Mouse (Mus musculus): Measurements from ENCODE around the gene Dpep3. TPM values are rescaled to one million over a fixed set of nuclear protein-coding genes. Genes with fewer than 3 reads are reported as not detected.

Gene Dpep3
- polyA plus RNA-seq, 1 experiment from 2014 or later: not detected

DNA sequence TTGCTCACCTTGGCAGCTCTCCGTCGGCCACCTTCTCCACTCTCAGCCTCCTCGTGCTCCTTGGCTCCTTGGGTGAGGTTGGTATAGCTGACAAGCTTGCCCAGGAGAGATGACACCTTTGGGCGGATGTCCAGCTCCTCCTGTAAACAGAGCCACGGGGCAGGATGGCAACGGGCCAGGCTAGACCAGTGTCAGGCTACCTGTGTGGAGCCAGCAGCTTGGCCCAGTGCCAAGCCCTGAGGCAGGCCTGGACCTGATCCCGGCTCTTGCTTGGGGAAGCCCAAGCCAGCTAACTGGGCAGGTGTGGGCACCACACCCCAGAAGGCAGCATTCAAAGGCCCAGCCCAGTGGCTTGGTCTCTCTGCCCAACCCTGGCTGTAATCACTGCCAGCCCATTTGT is 19.9 kb downstream of the Dpep3 start:
- Histone ChIP-seq H3K36me3 (ENCODE audit: control insufficient read depth, insufficient read depth) (no peaks in the 10 kb centered on the region; the same call in none of the 2 replicates), H3K4me3 (ENCODE audit: low read depth, low read length) (no peak overlapping the region), H3K4me1 (replicated peaks; ENCODE audit: control insufficient read depth, insufficient read depth, low read length) (no peaks in the 10 kb centered on the region), H3K9me3 (ENCODE audit: control insufficient read depth) (no peaks in the 10 kb centered on the region), H3K4me2 (replicated peaks; ENCODE audit: low read depth) (no peak overlapping the region), H3K27ac (ENCODE audit: low read depth, low read length) (no peak overlapping the region), H3K27me3 (replicated peaks; ENCODE audit: control insufficient read depth, insufficient read depth, low read length) (no peaks in the 10 kb centered on the region), H3K9ac (ENCODE audit: low read depth, low read length) (no peak overlapping the region)
- no peak for TF ChIP-seq CTCF (IDR thresholded peaks at IDR 0.05; ENCODE audit: low read depth)
- ATAC-seq: peak; percentile 70; the same call in 1 of the 2 replicates
- 64% methylated on average over 7 of the region's 7 CpGs for WGBS

DNA sequence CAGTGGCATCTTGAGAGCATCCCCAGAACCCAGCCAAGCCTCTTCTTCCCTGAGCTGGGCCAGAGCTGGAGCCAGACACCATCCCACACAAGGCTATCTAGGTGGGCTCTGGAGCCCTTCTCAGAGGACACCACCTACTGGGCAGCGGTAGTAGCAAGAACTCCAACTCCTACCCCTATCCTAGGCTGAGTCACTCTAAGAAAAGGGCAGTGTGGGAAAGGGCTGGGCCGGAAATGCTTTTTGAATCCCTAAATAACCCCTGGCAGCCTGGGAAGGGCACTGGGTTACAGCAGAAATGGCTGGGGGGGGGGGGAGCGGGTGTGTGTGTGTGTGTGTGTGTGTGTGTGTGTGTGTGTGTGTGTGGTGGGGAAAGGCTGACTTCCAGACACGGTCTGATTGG is 21.4 kb downstream of the Dpep3 start:
- Histone ChIP-seq H3K4me3 (ENCODE audit: low read depth, low read length) (no peak overlapping the region), H3K4me2 (replicated peaks; ENCODE audit: low read depth) (no peak overlapping the region), H3K27ac (ENCODE audit: low read depth, low read length) (no peak overlapping the region), H3K9ac (ENCODE audit: low read depth, low read length) (no peak overlapping the region), H3K4me1 (replicated peaks; ENCODE audit: control insufficient read depth, insufficient read depth, low read length) (no peaks in the 10 kb centered on the region), H3K9me3 (ENCODE audit: control insufficient read depth) (no peaks in the 10 kb centered on the region), H3K36me3 (ENCODE audit: control insufficient read depth, insufficient read depth) (peaks cover 8% of the 10 kb centered on the region), H3K27me3 (replicated peaks; ENCODE audit: control insufficient read depth, insufficient read depth, low read length) (no peaks in the 10 kb centered on the region)
- WGBS: 56% methylated on average over 2 of the region's 4 CpGs
- TF ChIP-seq CTCF (IDR thresholded peaks at IDR 0.05; ENCODE audit: low read depth): peak; percentile 22
- ATAC-seq: no peak

DNA sequence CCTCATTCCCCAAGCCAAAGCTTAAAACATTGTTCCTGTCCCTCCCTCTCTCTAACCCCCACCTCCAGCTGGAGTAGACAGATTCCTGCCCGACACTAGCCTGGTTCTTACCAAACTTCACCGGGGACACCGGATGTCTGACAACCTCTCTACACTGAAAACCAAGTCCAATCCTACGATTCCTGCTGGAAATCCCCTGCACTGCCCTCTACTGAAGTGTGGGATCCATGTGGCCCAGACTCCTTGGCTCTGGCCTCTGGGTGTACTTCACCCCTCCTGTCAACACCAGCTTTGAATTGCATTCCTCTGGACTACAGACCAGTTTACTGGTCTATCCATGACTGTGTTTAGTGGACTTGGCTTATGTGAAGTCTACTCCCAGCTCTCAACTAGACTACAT is 22.7 kb downstream of the Dpep3 start:
- TF ChIP-seq CTCF (IDR thresholded peaks at IDR 0.05; ENCODE audit: low read depth): no peak
- H3K4me2 ChIP-seq (replicated peaks; ENCODE audit: low read depth): no peak overlapping the region
- H3K4me1 ChIP-seq (replicated peaks; ENCODE audit: control insufficient read depth, insufficient read depth, low read length): no peaks in the 10 kb centered on the region
- peaks cover 12% of the 10 kb centered on the region for H3K36me3 ChIP-seq (ENCODE audit: control insufficient read depth, insufficient read depth)
- H3K9me3 ChIP-seq (ENCODE audit: control insufficient read depth): no peaks in the 10 kb centered on the region
- H3K9ac ChIP-seq (ENCODE audit: low read depth, low read length): no peak overlapping the region
- H3K27ac ChIP-seq (ENCODE audit: low read depth, low read length): no peak overlapping the region
- no peak for ATAC-seq
- H3K4me3 ChIP-seq (ENCODE audit: low read depth, low read length): no peak overlapping the region
- no peaks in the 10 kb centered on the region for H3K27me3 ChIP-seq (replicated peaks; ENCODE audit: control insufficient read depth, insufficient read depth, low read length)
- WGBS: 87% methylated on average over 4 of the region's 4 CpGs

DNA sequence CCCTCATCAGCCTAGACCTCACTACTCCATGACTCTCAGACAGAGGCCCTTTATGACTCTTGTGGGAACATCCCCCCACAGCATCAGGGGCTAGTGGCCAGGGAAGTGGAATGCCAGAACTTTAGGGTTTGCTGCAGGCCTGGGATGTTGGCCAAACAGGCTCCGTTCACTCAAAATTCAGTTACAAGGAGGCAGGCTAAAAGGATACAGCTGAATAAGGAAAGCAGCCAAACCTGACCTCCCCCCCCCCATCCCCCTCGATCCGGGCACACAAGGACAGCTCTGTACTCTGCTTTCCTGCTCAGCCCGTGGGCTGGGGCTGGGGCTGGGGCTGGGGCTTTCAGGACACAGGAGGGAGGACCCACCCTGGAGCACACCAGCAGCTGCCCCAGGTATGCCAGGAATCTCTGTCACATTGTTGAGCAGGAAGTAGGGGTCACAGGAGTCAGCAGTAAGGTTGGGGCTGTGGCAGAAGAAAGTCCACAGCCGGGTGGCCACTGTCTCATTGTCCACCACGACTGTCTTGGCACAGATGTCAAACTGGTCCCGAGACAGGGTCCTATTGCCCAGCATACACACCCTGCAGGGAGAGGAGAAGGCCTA is 28.1 kb downstream of the Dpep3 start:
- no peaks in the 10 kb centered on the region for H3K4me1 ChIP-seq (replicated peaks; ENCODE audit: control insufficient read depth, insufficient read depth, low read length)
- WGBS: 33% methylated on average over 7 of the region's 7 CpGs
- H3K36me3 ChIP-seq (ENCODE audit: control insufficient read depth, insufficient read depth): peaks cover 49% of the 10 kb centered on the region
- ATAC-seq: no peak
- no peaks in the 10 kb centered on the region for H3K9me3 ChIP-seq (ENCODE audit: control insufficient read depth)
- no peaks in the 10 kb centered on the region for H3K27me3 ChIP-seq (replicated peaks; ENCODE audit: control insufficient read depth, insufficient read depth, low read length)
- no peak overlapping the region for H3K9ac ChIP-seq (ENCODE audit: low read depth, low read length)
- H3K4me2 ChIP-seq (replicated peaks; ENCODE audit: low read depth): no peak overlapping the region
- H3K4me3 ChIP-seq (ENCODE audit: low read depth, low read length): no peak overlapping the region
- no peak for TF ChIP-seq CTCF (IDR thresholded peaks at IDR 0.05; ENCODE audit: low read depth)
- H3K27ac ChIP-seq (ENCODE audit: low read depth, low read length): no peak overlapping the region

DNA sequence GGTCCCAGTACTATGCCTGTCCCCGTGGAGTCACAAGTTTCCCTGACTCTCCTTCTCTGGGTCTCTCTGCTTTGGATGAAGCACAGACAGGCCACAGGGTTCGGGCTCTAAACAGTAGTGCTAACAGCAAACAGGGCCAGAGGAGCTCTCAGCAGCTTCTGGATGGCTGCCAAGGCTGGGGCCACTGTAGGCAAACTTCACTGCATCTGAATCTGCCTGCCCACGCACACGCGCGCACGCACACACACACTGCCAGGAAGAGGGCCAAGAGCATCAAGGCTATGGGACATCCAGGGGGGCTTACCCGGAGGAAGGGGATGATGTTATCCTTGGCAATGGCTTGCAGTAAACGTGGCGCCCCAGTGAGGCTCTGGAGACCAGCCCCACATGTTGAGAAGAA is 29.9 kb downstream of the Dpep3 start:
- no peaks in the 10 kb centered on the region for H3K9me3 ChIP-seq (ENCODE audit: control insufficient read depth)
- no peak overlapping the region for H3K27ac ChIP-seq (ENCODE audit: low read depth, low read length)
- H3K4me1 ChIP-seq (replicated peaks; ENCODE audit: control insufficient read depth, insufficient read depth, low read length): no peaks in the 10 kb centered on the region
- TF ChIP-seq CTCF (IDR thresholded peaks at IDR 0.05; ENCODE audit: low read depth): no peak
- no peak overlapping the region for H3K4me3 ChIP-seq (ENCODE audit: low read depth, low read length)
- H3K36me3 ChIP-seq (ENCODE audit: control insufficient read depth, insufficient read depth): peaks cover 50% of the 10 kb centered on the region
- no peaks in the 10 kb centered on the region for H3K27me3 ChIP-seq (replicated peaks; ENCODE audit: control insufficient read depth, insufficient read depth, low read length)
- no peak overlapping the region for H3K4me2 ChIP-seq (replicated peaks; ENCODE audit: low read depth)
- no peak overlapping the region for H3K9ac ChIP-seq (ENCODE audit: low read depth, low read length)
- 59% methylated on average over 10 of the region's 10 CpGs for WGBS
- ATAC-seq: no peak

DNA sequence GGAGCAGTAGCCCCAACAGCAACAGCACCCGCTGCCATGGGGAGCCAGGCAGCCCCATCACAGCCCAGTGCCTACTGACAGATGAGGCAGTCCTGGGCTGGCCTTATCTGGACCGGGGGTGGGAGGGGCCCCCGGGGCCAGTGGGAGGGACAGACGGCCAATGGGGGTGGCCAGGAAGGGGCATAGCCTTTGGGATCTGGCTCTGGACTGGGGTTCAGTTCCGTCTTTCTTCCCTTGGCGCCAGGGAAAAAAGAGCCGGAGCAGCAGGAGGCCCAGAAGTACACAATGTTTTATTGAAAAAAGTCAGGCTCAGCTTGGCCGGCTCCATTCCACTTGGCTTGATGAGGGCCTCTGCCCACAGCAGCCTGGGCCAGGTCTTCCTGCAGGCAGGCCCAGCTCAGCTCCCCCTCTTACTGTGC is 35.9 kb downstream of the Dpep3 start, which contains the start of gene Lcat:
Gene Lcat, minus strand, starts transcription at position 62 of the 419 bp plus-strand sequence.
- H3K27ac ChIP-seq (ENCODE audit: low read depth, low read length): no peak within 1 kb of the TSS
- no peaks in the 10 kb centered on the region for H3K4me1 ChIP-seq (replicated peaks; ENCODE audit: control insufficient read depth, insufficient read depth, low read length)
- H3K9ac ChIP-seq (ENCODE audit: low read depth, low read length): no peak within 1 kb of the TSS
- H3K27me3 ChIP-seq (replicated peaks; ENCODE audit: control insufficient read depth, insufficient read depth, low read length): no peaks in the 10 kb centered on the region
- no peaks in the 10 kb centered on the region for H3K9me3 ChIP-seq (ENCODE audit: control insufficient read depth)
- peaks cover 36% of the 10 kb centered on the region for H3K36me3 ChIP-seq (ENCODE audit: control insufficient read depth, insufficient read depth)
- 81% methylated on average over 8 of the region's 8 CpGs for WGBS
- TF ChIP-seq CTCF (IDR thresholded peaks at IDR 0.05; ENCODE audit: low read depth): no peak
- no peak for ATAC-seq
- H3K4me2 ChIP-seq (replicated peaks; ENCODE audit: low read depth): no peak within 1 kb of the TSS
- H3K4me3 ChIP-seq (ENCODE audit: low read depth, low read length): no peak within 1 kb of the TSS
